Mouse (Mus musculus) stomach, embryonic 16.5 days (tissue): ENCODE data around the gene Hist2h2aa1. TPM values are rescaled to one million over a fixed set of nuclear protein-coding genes. Genes with fewer than 3 reads are reported as not detected.

ENCODE experiments used
- ATAC-seq: fragments of 200-750 bp; cut with Nextera tagmentation; 2 replicates; pipeline ENCODE4 v1.8.0; 2017; ENCODE audit warnings: moderate number of reproducible peaks, moderate TSS enrichment; ENCODE audit not compliant: insufficient read depth, low FRiP score
- H3K27ac ChIP-seq: fragments of 300-500 bp; sonication (generic); 2 replicates; pipeline ENCODE4 v1.5.1; 2014; ENCODE audit warnings: low read length
- H3K27me3 ChIP-seq: fragments of 300-500 bp; sonication (generic); 2 replicates; pipeline ENCODE4 v1.6.1; 2014; ENCODE audit warnings: low read length, control low read depth, mixed read lengths; ENCODE audit not compliant: control insufficient read depth, insufficient read depth
- H3K36me3 ChIP-seq: fragments of 300-500 bp; sonication (generic); 2 replicates; pipeline ENCODE4 v1.6.1; 2014; ENCODE audit warnings: low read length; ENCODE audit not compliant: control insufficient read depth, insufficient read depth
- H3K4me1 ChIP-seq: fragments of 300-500 bp; sonication (generic); 2 replicates; pipeline ENCODE4 v1.6.1; 2014; ENCODE audit warnings: low read length, control low read depth, mixed read lengths; ENCODE audit not compliant: control insufficient read depth, insufficient read depth
- H3K4me2 ChIP-seq: fragments of 300-500 bp; sonication (generic); 2 replicates; pipeline ENCODE4 v1.6.1; 2014; ENCODE audit warnings: low read depth, low read length, mixed read lengths
- H3K4me3 ChIP-seq: fragments of 300-500 bp; sonication (generic); replicated peaks from 2 replicates; pipeline ENCODE4 v1.5.1; 2014; ENCODE audit warnings: mild to moderate bottlenecking, low read length
- H3K9ac ChIP-seq: fragments of 300-500 bp; sonication (generic); 2 replicates; pipeline ENCODE4 v1.6.1; 2014; ENCODE audit warnings: low read length
- H3K9me3 ChIP-seq: fragments of 300-500 bp; sonication (generic); replicated peaks from 2 replicates; pipeline ENCODE4 v1.6.1; 2016; ENCODE audit warnings: low read length, control low read depth; ENCODE audit not compliant: control insufficient read depth
- WGBS: fragments of 180-500 bp; shearing (Covaris S2); extraction: QIAGEN DNeasy Blood & Tissue Kit; methylation state at CpG from one replicate; pipeline ENCODE4 v1.1.7; 2014; 5-methylcytosine and 5-hydroxymethylcytosine counted together
- polyA plus RNA-seq: library from polyadenylated mRNA; unstranded; fragments of >200 nt; fragmentation: Nextera tagmentation; extraction: Ambion mirVana; gene quantifications from 2 replicates; pipeline ENCODE4 v1.2.1, GENCODE M21; 2015

Gene Hist2h2aa1
- polyA plus RNA-seq, 1 experiment from 2014 or later: 19.4 TPM

GRCm38 (mm10) chr3:96247356-96248140 lies 2.3 kb downstream of the Hist2h2aa1 start:
- peak overlapping the region; percentile 49 for H3K4me3 ChIP-seq
- H3K4me2 ChIP-seq: peak overlapping the region; percentile 57
- no peaks in the 10 kb centered on the region for H3K27me3 ChIP-seq
- H3K36me3 ChIP-seq: no peaks in the 10 kb centered on the region
- H3K9ac ChIP-seq: peak overlapping the region; percentile 72
- WGBS: 5% methylated on average over 11 of the region's 11 CpGs
- peak overlapping the region; percentile 66 for H3K27ac ChIP-seq
- ATAC-seq: no peak
- H3K4me1 ChIP-seq: peaks cover 21% of the 10 kb centered on the region
- H3K9me3 ChIP-seq: no peaks in the 10 kb centered on the region

GRCm38 (mm10) chr3:96248141-96249033 lies 3.1 kb downstream of the Hist2h2aa1 start:
- H3K9me3 ChIP-seq: no peaks in the 10 kb centered on the region
- H3K27me3 ChIP-seq: no peaks in the 10 kb centered on the region
- WGBS: 40% methylated on average over 6 of the region's 6 CpGs
- H3K4me1 ChIP-seq: peaks cover 21% of the 10 kb centered on the region
- ATAC-seq: no peak
- peak overlapping the region; percentile 49 for H3K4me3 ChIP-seq
- no peaks in the 10 kb centered on the region for H3K36me3 ChIP-seq
- H3K27ac ChIP-seq: 0 out of 2 replicates have a peak overlapping the region, but pooled peaks have one; percentile 29
- H3K9ac ChIP-seq: peak overlapping the region; percentile 56
- peak overlapping the region; percentile 57 for H3K4me2 ChIP-seq

GRCm38 (mm10) chr3:96249034-96249345 lies 3.7 kb downstream of the Hist2h2aa1 start:
- H3K4me1 ChIP-seq: peaks cover 20% of the 10 kb centered on the region
- peak overlapping the region; percentile 56; the same call in 1 of the 2 replicates for H3K9ac ChIP-seq
- H3K9me3 ChIP-seq: no peaks in the 10 kb centered on the region
- H3K4me3 ChIP-seq: peak overlapping the region; percentile 49; the same call in 1 of the 2 replicates
- WGBS: 40% methylated on average over 4 of the region's 4 CpGs
- H3K36me3 ChIP-seq: no peaks in the 10 kb centered on the region
- H3K27ac ChIP-seq: no peak overlapping the region
- H3K4me2 ChIP-seq: peak overlapping the region; percentile 57
- no peaks in the 10 kb centered on the region for H3K27me3 ChIP-seq
- ATAC-seq: no peak

GRCm38 (mm10) chr3:96250890-96251289 lies 5.6 kb downstream of the Hist2h2aa1 start:
- Histone ChIP-seq H3K4me1 (peaks cover 14% of the 10 kb centered on the region), H3K4me2 (no peak overlapping the region), H3K9me3 (no peaks in the 10 kb centered on the region), H3K4me3 (no peak overlapping the region), H3K27ac (no peak overlapping the region), H3K27me3 (no peaks in the 10 kb centered on the region), H3K36me3 (no peaks in the 10 kb centered on the region), H3K9ac (no peak overlapping the region)
- WGBS: 81% methylated on average over 3 of the region's 3 CpGs
- no peak for ATAC-seq

GRCm38 (mm10) chr3:96251787-96252186 lies 6.5 kb downstream of the Hist2h2aa1 start:
- whole genome bisulfite sequencing: 89% methylated on average over 3 of the region's 3 CpGs
- no peak overlapping the region for H3K27ac ChIP-seq
- no peak for ATAC-seq

GRCm38 (mm10) chr3:96254683-96255355 lies 9.5 kb downstream of the Hist2h2aa1 start:
- Histone ChIP-seq H3K9ac (no peak overlapping the region), H3K9me3 (no peaks in the 10 kb centered on the region), H3K27ac (no peak overlapping the region), H3K4me1 (peaks cover 4% of the 10 kb centered on the region; the same call in 1 of the 2 replicates), H3K36me3 (no peaks in the 10 kb centered on the region), H3K4me3 (no peak overlapping the region), H3K27me3 (no peaks in the 10 kb centered on the region), H3K4me2 (no peak overlapping the region)
- 34% methylated on average over 10 of the region's 10 CpGs for WGBS
- ATAC-seq: 0 out of 2 replicates have a peak, but pooled peaks have one; percentile 41

More at GRCm38 (mm10) chr3:96251787-96252186, 6.5 kb downstream of the Hist2h2aa1 start:
- H3K4me2 ChIP-seq: no peak overlapping the region
- no peaks in the 10 kb centered on the region for H3K27me3 ChIP-seq
- H3K36me3 ChIP-seq: no peaks in the 10 kb centered on the region
- no peaks in the 10 kb centered on the region for H3K9me3 ChIP-seq
- no peak overlapping the region for H3K9ac ChIP-seq
- no peak overlapping the region for H3K4me3 ChIP-seq
- H3K4me1 ChIP-seq: peaks cover 18% of the 10 kb centered on the region

GRCm38 (mm10) chr3:96255926-96256593 lies 10.8 kb downstream of the Hist2h2aa1 start:
- Histone ChIP-seq H3K9me3 (no peaks in the 10 kb centered on the region), H3K9ac (no peak overlapping the region; the same call in 1 of the 2 replicates), H3K27me3 (no peaks in the 10 kb centered on the region), H3K36me3 (no peaks in the 10 kb centered on the region), H3K27ac (peak overlapping the region; percentile 60; the same call in 1 of the 2 replicates), H3K4me2 (0 out of 2 replicates have a peak overlapping the region, but pooled peaks have one; percentile 6), H3K4me1 (peaks cover 4% of the 10 kb centered on the region; the same call in 1 of the 2 replicates), H3K4me3 (no peak overlapping the region)
- no peak for ATAC-seq
- 47% methylated on average over 5 of the region's 5 CpGs for WGBS

GRCm38 (mm10) chr3:96257190-96257589 lies 11.9 kb downstream of the Hist2h2aa1 start:
- no peaks in the 10 kb centered on the region for H3K27me3 ChIP-seq
- H3K36me3 ChIP-seq: no peaks in the 10 kb centered on the region
- ATAC-seq: no peak
- no peak overlapping the region for H3K4me3 ChIP-seq
- H3K4me2 ChIP-seq: no peak overlapping the region
- H3K9ac ChIP-seq: no peak overlapping the region
- H3K4me1 ChIP-seq: peaks cover 10% of the 10 kb centered on the region; the same call in 1 of the 2 replicates
- H3K9me3 ChIP-seq: no peaks in the 10 kb centered on the region
- no peak overlapping the region for H3K27ac ChIP-seq
- 63% methylated on average over 3 of the region's 3 CpGs for WGBS
